Comparison of ENCODE assay signal across 27 mouse cellular contexts in genomic region chr9:27424511-27424910, GRCm38 (mm10). TPM values are rescaled to one million over a fixed set of nuclear protein-coding genes. Genes with fewer than 3 reads are reported as not detected.
DNase-seq lines count a peak whose midpoint lies in the region; ATAC-seq and TF ChIP-seq lines count a peak whose summit lies in the region.
"Had no signal": no experiment of that assay in that cellular context is flagged by ENCODE, and none has a peak within 500 bp of the region (broad histone marks: within the 10 kb centered on the region; RNA-seq: fewer than 3 reads in every experiment).

No protein-coding gene starts in this region.

- H3K27ac ChIP-seq in hindbrain, postnatal 0 days = no peak overlapping the region
- H3K27ac ChIP-seq in hindbrain, embryonic 11.5 days (ENCODE audit: low read depth, low read length) = no peak overlapping the region
- H3K27ac ChIP-seq in cortical plate, adult 2 months (ENCODE audit: insufficient read depth, low read length) = no peak overlapping the region
- H3K27ac ChIP-seq: heart, embryonic 13.5 days; neural tube, embryonic 12.5 days had no signal

- DNase-seq in cerebellum, postnatal 10 days = peak; percentile 31 to 32
- no peak for DNase-seq in cerebellum, adult 18-20 months
- DNase-seq in hindbrain, postnatal 0 days (ENCODE audit: low spot score) = peak; percentile 61
- no peak for DNase-seq in hindbrain, embryonic 11.5 days (ENCODE audit: low spot score)
- peak; percentile 24 to 62 for DNase-seq in left cerebral cortex, postnatal 25 days (ENCODE audit: low spot score in 2 of 2)
- no peak for DNase-seq in left cerebral cortex, postnatal 36 days (ENCODE audit: low spot score in 2 of 2)
- DNase-seq in right cerebral cortex, postnatal 4 days = no peak
- DNase-seq: adrenal gland, postnatal 10 days; cerebellum, adult 11 months; cerebellum, postnatal 25 days; heart, postnatal 4 days; left cerebral cortex, postnatal 4 days; liver, postnatal 0 days; lung, postnatal 4 days; thymus, postnatal 25 days had no signal

- no peak overlapping the region for H3K9ac ChIP-seq in hindbrain, postnatal 0 days (replicated peaks; ENCODE audit: low read length)
- H3K9ac ChIP-seq in hindbrain, embryonic 11.5 days (ENCODE audit: low read depth, low read length) = no peak overlapping the region
- H3K9ac ChIP-seq: heart, embryonic 13.5 days; liver, postnatal 0 days; neural tube, embryonic 12.5 days had no signal

- no peak for TF ChIP-seq POLR2A in cortical plate, adult 2 months (IDR thresholded peaks at IDR 0.05; ENCODE audit: extremely low read depth, insufficient read depth, low read length)

- H3K4me3 ChIP-seq in hindbrain, postnatal 0 days (ENCODE audit: low read length) = no peak overlapping the region
- no peak overlapping the region for H3K4me3 ChIP-seq in hindbrain, embryonic 11.5 days (ENCODE audit: low read depth, low read length)
- H3K4me3 ChIP-seq in cortical plate, adult 2 months (ENCODE audit: insufficient read depth, low read length) = no peak overlapping the region
- H3K4me3 ChIP-seq: heart, embryonic 13.5 days; neural tube, embryonic 12.5 days had no signal

- no peak for ATAC-seq in hindbrain, postnatal 0 days
- ATAC-seq in hindbrain, embryonic 11.5 days (ENCODE audit: low FRiP score) = no peak
- ATAC-seq: activated CD4-positive, CD25-positive, alpha-beta regulatory T cell, adult 4 months; hindbrain, embryonic 16.5 days; intestine, postnatal 0 days; liver, postnatal 0 days had no signal

- WGBS in hindbrain, postnatal 0 days = 71% methylated on average over 4 of the region's 4 CpGs
- 71% methylated on average over 4 of the region's 4 CpGs for WGBS in hindbrain, embryonic 11.5 days

- peak; percentile 54 for TF ChIP-seq CTCF in hindbrain, postnatal 0 days (IDR thresholded peaks at IDR 0.05; ENCODE audit: low read depth)
- TF ChIP-seq CTCF in cortical plate, adult 2 months (IDR thresholded peaks at IDR 0.05; ENCODE audit: extremely low read depth, insufficient read depth, low read length) = peak; percentile 52

- no peaks in the 10 kb centered on the region for H3K4me1 ChIP-seq in hindbrain, postnatal 0 days (ENCODE audit: insufficient read depth, low read length)
- no peaks in the 10 kb centered on the region for H3K4me1 ChIP-seq in hindbrain, embryonic 11.5 days (replicated peaks; ENCODE audit: control insufficient read depth, insufficient read depth, low read length)
- H3K4me1 ChIP-seq in cortical plate, adult 2 months (ENCODE audit: control insufficient read depth, insufficient read depth, low read length) = no peaks in the 10 kb centered on the region
- H3K4me1 ChIP-seq: heart, embryonic 13.5 days; neural tube, embryonic 12.5 days had no signal

- H3K9me3 ChIP-seq in hindbrain, postnatal 0 days (ENCODE audit: low read length) = no peaks in the 10 kb centered on the region
- H3K9me3 ChIP-seq in hindbrain, embryonic 11.5 days (ENCODE audit: control insufficient read depth, low read length) = no peaks in the 10 kb centered on the region
- H3K9me3 ChIP-seq: heart, embryonic 13.5 days; neural tube, embryonic 12.5 days had no signal

- H3K36me3 ChIP-seq in hindbrain, postnatal 0 days (ENCODE audit: insufficient read depth, low read length) = no peaks in the 10 kb centered on the region
- H3K36me3 ChIP-seq in hindbrain, embryonic 11.5 days (ENCODE audit: control insufficient read depth, insufficient read depth, low read length) = no peaks in the 10 kb centered on the region
- H3K36me3 ChIP-seq: heart, embryonic 13.5 days; neural tube, embryonic 12.5 days had no signal

- H3K4me2 ChIP-seq in hindbrain, postnatal 0 days (ENCODE audit: low read depth, low read length) = no peak overlapping the region
- no peak overlapping the region for H3K4me2 ChIP-seq in hindbrain, embryonic 11.5 days (replicated peaks; ENCODE audit: low read depth, low read length)
- H3K4me2 ChIP-seq: heart, embryonic 13.5 days; neural tube, embryonic 12.5 days had no signal

- no peaks in the 10 kb centered on the region for H3K27me3 ChIP-seq in hindbrain, postnatal 0 days (ENCODE audit: insufficient read depth, low read length)
- H3K27me3 ChIP-seq in hindbrain, embryonic 11.5 days (ENCODE audit: control insufficient read depth, insufficient read depth, low read length) = no peaks in the 10 kb centered on the region; the same call in 1 of the 2 replicates
- H3K27me3 ChIP-seq: heart, embryonic 13.5 days had no signal

- intact Hi-C loops in left cerebral cortex, postnatal 25 days (cut with DNase I) = no loop called here
- intact Hi-C loops in left cerebral cortex, postnatal 36 days (cut with DNase I) = no loop called here

RNA-seq across cellular contexts. Expression of gene Spata19, which starts 27.9 kb away (rescaled TPM):
- not detected in 2 replicates for total RNA-seq in hindbrain, postnatal 0 days (2014; rRNA removed)
- polyA plus RNA-seq in hindbrain, postnatal 0 days (2015; fragmentation: Nextera tagmentation; extraction: Ambion mirVana) = 0.40 TPM in 1 of 2 replicates, not detected in the other
- not detected in 2 replicates for polyA plus RNA-seq in hindbrain, embryonic 11.5 days (2014; fragmentation: Nextera tagmentation; extraction: Ambion mirVana)
- total RNA-seq in left cerebral cortex, postnatal 25 days (2021) = under 1 TPM in 1 of 2 experiments, not detected in 1; 0.96 TPM
- total RNA-seq in left cerebral cortex, postnatal 36 days (2021) = not detected
- 1.3 and 1.5 TPM in 2 replicates for polyA plus RNA-seq in cortical plate, adult 2 months (2012; rRNA removed)
- total RNA-seq: adrenal gland, postnatal 10 days; ES-E14; gastrocnemius, postnatal 4 days; heart, postnatal 4 days; left cerebral cortex, postnatal 4 days; liver, adult 2 months had no signal
- polyA plus RNA-seq: activated CD4-positive, CD25-positive, alpha-beta regulatory T cell, adult 4 months; forebrain, embryonic 11.5 days; heart, embryonic 13.5 days; hindbrain, embryonic 16.5 days; intestine, postnatal 0 days; kidney, embryonic 16.5 days; liver, adult 2 months; liver, postnatal 0 days; neural tube, embryonic 12.5 days; small intestine, adult 2 months had no signal

Comparison
In these comparisons a context has a peak if more than half of its experiments do, and no peak if none do; other contexts are left out.
1. DNase-seq: peak in cerebellum, postnatal 10 days (2 of 2), hindbrain, postnatal 0 days (single experiment) and left cerebral cortex, postnatal 25 days (2 of 2); none in cerebellum, adult 18-20 months (0 of 2), hindbrain, embryonic 11.5 days (single experiment), left cerebral cortex, postnatal 36 days (0 of 2) and right cerebral cortex, postnatal 4 days (single experiment).